Mouse (Mus musculus) cortical plate, adult 2 months (tissue): ENCODE data around the gene Lbx1.

Experiments used
- CTCF ChIP-seq: fragments of 200-500 bp; IDR thresholded peaks from 2 replicates; pipeline ENCODE4 v1.5.1; 2011; ENCODE audit warnings: mild to moderate bottlenecking, control low read depth, low read length; ENCODE audit not compliant: insufficient read depth; ENCODE audit errors: extremely low read depth
- POLR2A ChIP-seq: fragments of 200-500 bp; IDR thresholded peaks from 2 replicates; pipeline ENCODE4 v1.6.1; 2011; ENCODE audit warnings: mild to moderate bottlenecking, low read length, control low read depth; ENCODE audit not compliant: insufficient read depth; ENCODE audit errors: extremely low read depth

DNA sequence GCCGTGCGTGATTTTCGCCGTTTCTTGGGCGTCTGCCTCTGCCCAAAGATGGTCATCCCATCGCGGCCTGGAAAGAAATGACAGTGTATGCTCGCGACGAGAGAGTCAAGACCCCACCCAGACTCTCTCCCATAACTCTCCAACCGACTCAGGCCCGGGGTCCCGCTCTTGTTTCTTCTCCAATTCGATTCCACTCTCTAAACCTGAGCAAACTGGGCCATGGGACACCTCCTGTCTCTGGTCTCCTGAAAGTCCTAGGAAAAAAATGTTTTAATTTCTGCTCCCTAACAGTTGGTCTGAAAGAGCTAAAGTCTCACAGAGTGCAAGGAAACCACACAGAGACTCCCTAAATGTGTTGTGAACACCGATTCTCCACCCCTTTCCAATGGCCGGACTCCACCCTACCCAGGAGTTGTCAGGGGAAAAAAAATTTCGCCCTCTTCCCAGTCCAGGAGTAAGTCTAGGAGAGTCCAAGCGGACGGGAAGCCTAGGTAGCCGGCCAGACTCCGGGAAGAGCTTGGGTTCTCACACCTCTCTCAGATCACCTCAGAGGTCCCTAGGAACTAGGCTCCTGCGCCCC lies 1.3 kb downstream of the Lbx1 start:
- no peak for TF ChIP-seq POLR2A
- TF ChIP-seq CTCF = no peak
